Comparison of ENCODE assay signal across 8 mouse cellular contexts in genomic region chr11:120800061-120800904, GRCm38 (mm10). TPM values are rescaled to one million over a fixed set of nuclear protein-coding genes. Genes with fewer than 3 reads are reported as not detected.
DNase-seq lines count a peak whose midpoint lies in the region; ATAC-seq and TF ChIP-seq lines count a peak whose summit lies in the region.

No protein-coding gene starts in this region.

- no peaks in the 10 kb centered on the region for H3K9me3 ChIP-seq in hindbrain, embryonic 12.5 days (replicated peaks)

- 0 out of 2 replicates have a peak overlapping the region, but pooled peaks have one; percentile 9 for H3K9ac ChIP-seq in hindbrain, embryonic 12.5 days

- peaks cover 2% of the 10 kb centered on the region; the same call in 1 of the 2 replicates for H3K36me3 ChIP-seq in hindbrain, embryonic 12.5 days

- TF ChIP-seq CTCF in Patski (IDR thresholded peaks at IDR 0.05), result no peak

- peak overlapping the region; percentile 18; the same call in 1 of the 2 replicates for H3K4me2 ChIP-seq in hindbrain, embryonic 12.5 days (replicated peaks)

- no peaks in the 10 kb centered on the region for H3K27me3 ChIP-seq in Patski
- no peaks in the 10 kb centered on the region for H3K27me3 ChIP-seq in hindbrain, embryonic 12.5 days

- peak; percentile 46 for DNase-seq in Patski (ENCODE audit: low read depth, low spot score)
- DNase-seq in cerebellum, postnatal 14 days, result peak; percentile 93 to 96
- DNase-seq in frontal cortex, postnatal 14 days (ENCODE audit: low spot score in 2 of 2), result peak; percentile 67 to 82
- peak; percentile 83 to 89 for DNase-seq in layer of hippocampus, postnatal 14 days (ENCODE audit: low spot score in 2 of 2)
- peak; percentile 94 for DNase-seq in lung, postnatal 25 days (ENCODE audit: low spot score)
- DNase-seq in retina, adult 2 months (ENCODE audit: low read depth, low spot score), result peak; percentile 67
- DNase-seq in thymus, postnatal 25 days, result peak; percentile 82

- POLR2A ChIA-PET in Patski (lab: Charles Lee), result interaction anchor here (0.9 to 1.2 kb wide), 5 partner anchors 10 to 80 kb away, joined by 3 to 5 read pairs (median 3); no protein-coding TSS in a partner anchor

- CTCF ChIA-PET in Patski (lab: Charles Lee), result interaction anchor here (0.7 to 2.4 kb wide), 16 partner anchors 8 to 174 kb away, joined by 3 to 15 read pairs (median 4); partner anchors contain the start of genes Fasn, Lrrc45 and Rac3

- H3K27ac ChIP-seq in hindbrain, embryonic 12.5 days, result peak overlapping the region; percentile 14; the same call in 1 of the 2 replicates

- in situ Hi-C loops in Patski (cut with MboI; ENCODE audit: low pct_unique_long_range_greater_than_20kb), result no loop called here

- peaks cover 6% of the 10 kb centered on the region for H3K4me1 ChIP-seq in hindbrain, embryonic 12.5 days

- 14% methylated on average over 10 of the region's 10 CpGs for WGBS in hindbrain, embryonic 12.5 days

- no peak overlapping the region for H3K4me3 ChIP-seq in hindbrain, embryonic 12.5 days

- peak; percentile 85 for ATAC-seq in Patski
- peak; percentile 47; the same call in 1 of the 2 replicates for ATAC-seq in hindbrain, embryonic 12.5 days (ENCODE audit: low FRiP score)

RNA-seq across cellular contexts. Expression of gene Dus1l, which starts 4.1 kb away (rescaled TPM):
- polyA plus RNA-seq in Patski (2021), result 46.0 TPM
- 54.5 and 60.0 TPM in 2 replicates for polyA plus RNA-seq in hindbrain, embryonic 12.5 days (2016; fragmentation: Nextera tagmentation; extraction: Ambion mirVana)
- 10 to 100 TPM; 40.1 to 45.5 TPM for total RNA-seq in layer of hippocampus, postnatal 14 days (2021)

RNA-seq across cellular contexts. Expression of gene Gps1, which starts 16.2 kb away (rescaled TPM):
- 138 TPM for polyA plus RNA-seq in Patski (2021)
- 223 and 232 TPM in 2 replicates for polyA plus RNA-seq in hindbrain, embryonic 12.5 days (2016; fragmentation: Nextera tagmentation; extraction: Ambion mirVana)
- total RNA-seq in layer of hippocampus, postnatal 14 days (2021), result 100 to 1,000 TPM; 137 to 138 TPM

RNA-seq across cellular contexts. Expression of gene Rfng, which starts 16.3 kb away (rescaled TPM):
- 17.1 TPM for polyA plus RNA-seq in Patski (2021)
- 68.5 and 70.1 TPM in 2 replicates for polyA plus RNA-seq in hindbrain, embryonic 12.5 days (2016; fragmentation: Nextera tagmentation; extraction: Ambion mirVana)
- 10 to 100 TPM; 79.0 to 81.2 TPM for total RNA-seq in layer of hippocampus, postnatal 14 days (2021)

RNA-seq across cellular contexts. Expression of gene Fasn, which starts 24.1 kb away (rescaled TPM):
- polyA plus RNA-seq in Patski (2021), result 139 TPM
- 115 and 120 TPM in 2 replicates for polyA plus RNA-seq in hindbrain, embryonic 12.5 days (2016; fragmentation: Nextera tagmentation; extraction: Ambion mirVana)
- total RNA-seq in layer of hippocampus, postnatal 14 days (2021), result 100 to 1,000 TPM; 223 to 257 TPM

RNA-seq across cellular contexts. Expression of gene Hmga1b, which starts 37.7 kb away (rescaled TPM):
- 57.8 TPM for polyA plus RNA-seq in Patski (2021)
- 3.0 and 4.0 TPM in 2 replicates for polyA plus RNA-seq in hindbrain, embryonic 12.5 days (2016; fragmentation: Nextera tagmentation; extraction: Ambion mirVana)
- 10 to 100 TPM; 16.1 to 21.9 TPM for total RNA-seq in layer of hippocampus, postnatal 14 days (2021)
